Mouse (Mus musculus) megakaryocyte progenitor cell, adult 5-6 weeks (primary cell): Measurements from ENCODE around the gene Cdsn. TPM values are rescaled to one million over a fixed set of nuclear protein-coding genes. Genes with fewer than 3 reads are reported as not detected.
A peak's percentile ranks its signal among the peaks of the same experiment; 100 is the strongest.

ENCODE experiments used
- ATAC-seq: replicated peaks from 2 replicates; pipeline ENCODE4 v1.8.0; 2016; ENCODE audit warnings: mild to moderate bottlenecking, moderate TSS enrichment, inconsistent platforms; ENCODE audit not compliant: poor library complexity
- total RNA-seq, 2 experiments: library from RNA; stranded (forward) in 1 of 2; stranded (reverse) in 1 of 2; fragments of 157-497, 149-512 nt in 1 of 2; fragments of 200-1000 nt in 1 of 2; gene quantifications; 2 replicates each; pipeline versions ENCODE4 v1.2.3 to v1.2.4; 2015 to 2017

The Cdsn gene
- total RNA-seq, 2 experiments from 2014 or later = not detected

GRCm38 (mm10) chr17:35532901-35533300 lies 19.0 kb upstream of the Cdsn start, which contains the start of gene Psors1c2:
Gene Psors1c2 (plus strand): TSS chr17:35533201.
- no peak for ATAC-seq

- peak; percentile 87 for ATAC-seq
Observed at GRCm38 (mm10) chr17:35534343-35534742, 17.6 kb upstream of the Cdsn start.

DNA sequence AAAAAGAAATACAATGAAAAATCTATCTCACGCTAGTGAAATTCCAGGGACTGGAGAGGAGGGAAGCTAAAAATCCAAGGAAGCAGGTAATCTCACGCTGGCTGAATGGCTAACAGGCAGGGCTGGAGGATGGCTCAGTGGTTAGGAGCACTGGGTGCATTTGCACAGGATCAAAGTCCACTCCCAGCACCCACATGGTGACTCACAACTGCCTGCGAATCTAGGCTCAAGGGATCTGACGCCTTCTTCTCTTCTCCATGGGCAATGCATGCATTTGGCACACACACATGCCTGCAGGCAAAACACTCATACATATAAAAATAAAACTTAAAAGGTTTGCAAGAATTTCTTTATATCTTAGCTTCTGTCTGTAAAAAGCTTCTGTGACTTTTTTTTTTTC lies 14.5 kb upstream of the Cdsn start:
- no peak for ATAC-seq

GRCm38 (mm10) chr17:35538476-35538875 lies 13.5 kb upstream of the Cdsn start:
- ATAC-seq = no peak

DNA sequence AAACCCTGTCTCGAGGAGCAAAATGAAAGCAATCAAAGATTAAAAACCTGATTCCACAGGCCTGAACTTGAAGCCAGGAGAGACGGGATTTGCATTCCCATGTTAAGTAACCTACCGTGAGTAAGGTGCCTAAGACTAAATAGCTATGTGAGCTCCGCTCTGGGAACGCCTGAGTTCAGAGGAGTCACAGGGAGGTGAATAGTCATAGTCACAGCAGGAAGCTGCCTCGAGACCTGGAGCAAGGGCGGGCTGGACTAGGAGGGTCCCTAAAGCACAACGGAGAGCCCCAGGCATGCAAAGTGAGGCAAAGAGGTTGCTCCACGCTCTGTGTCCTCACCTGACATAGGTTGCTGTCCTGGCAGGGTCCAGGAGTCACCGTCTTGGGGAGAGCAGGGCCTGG lies 12.4 kb upstream of the Cdsn start:
- ATAC-seq = no peak

DNA sequence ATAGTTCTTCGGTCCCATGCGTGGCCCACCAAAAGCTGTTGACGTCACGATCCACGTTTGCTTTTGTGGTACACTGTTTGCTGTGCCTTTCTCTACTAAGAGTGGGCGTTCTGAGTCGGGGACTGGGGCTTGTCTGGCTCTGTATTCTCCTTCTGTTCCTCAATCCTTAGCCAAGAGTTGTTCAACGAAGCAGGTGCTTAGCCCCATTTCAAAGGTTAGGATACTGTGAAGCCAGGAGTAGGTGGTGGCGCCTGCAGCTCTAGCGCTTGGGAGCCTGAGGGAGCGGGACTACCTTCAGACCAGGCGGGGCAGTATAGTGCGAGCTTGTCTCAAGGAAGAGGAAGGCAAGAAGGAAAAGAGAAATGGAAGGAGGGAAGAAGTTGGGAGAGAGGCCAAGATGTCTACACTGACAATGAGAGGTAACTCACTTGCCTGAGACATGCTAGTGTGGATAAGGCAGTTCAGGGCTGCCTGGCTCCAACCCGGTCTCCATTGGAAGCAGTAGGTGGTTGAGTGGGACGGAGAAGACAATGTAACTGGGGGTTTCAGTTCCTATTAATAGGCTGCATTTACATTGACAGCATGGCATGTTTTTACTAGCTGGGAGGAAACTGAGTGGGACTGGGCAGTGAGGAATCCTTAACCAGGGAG lies 9.0 kb upstream of the Cdsn start:
- 0 out of 2 replicates have a peak, but pooled peaks have one; percentile 11 for ATAC-seq

GRCm38 (mm10) chr17:35543412-35543861 lies 8.5 kb upstream of the Cdsn start:
- ATAC-seq = no peak

DNA sequence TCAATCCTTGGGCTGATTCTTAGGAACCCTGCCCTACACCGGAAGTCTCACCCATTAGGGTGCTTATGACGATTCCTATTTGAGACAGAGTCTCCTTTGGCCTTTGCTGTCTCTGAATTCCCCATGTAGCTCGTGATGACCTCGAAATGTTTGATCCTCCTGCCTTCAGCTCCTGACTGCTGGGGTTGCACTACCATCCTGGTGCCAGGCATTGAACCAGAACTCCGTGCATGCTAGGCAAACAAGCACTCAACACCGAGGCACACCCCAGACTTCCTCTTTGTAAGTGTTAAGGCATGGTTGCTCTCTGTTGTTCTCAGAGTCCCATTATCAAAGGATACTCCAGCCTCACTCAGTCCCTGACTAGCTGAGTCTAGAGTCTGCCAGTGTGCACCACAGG lies 7.9 kb upstream of the Cdsn start:
- no peak for ATAC-seq

GRCm38 (mm10) chr17:35544680-35545079 lies 7.2 kb upstream of the Cdsn start:
- ATAC-seq = peak; percentile 64

DNA sequence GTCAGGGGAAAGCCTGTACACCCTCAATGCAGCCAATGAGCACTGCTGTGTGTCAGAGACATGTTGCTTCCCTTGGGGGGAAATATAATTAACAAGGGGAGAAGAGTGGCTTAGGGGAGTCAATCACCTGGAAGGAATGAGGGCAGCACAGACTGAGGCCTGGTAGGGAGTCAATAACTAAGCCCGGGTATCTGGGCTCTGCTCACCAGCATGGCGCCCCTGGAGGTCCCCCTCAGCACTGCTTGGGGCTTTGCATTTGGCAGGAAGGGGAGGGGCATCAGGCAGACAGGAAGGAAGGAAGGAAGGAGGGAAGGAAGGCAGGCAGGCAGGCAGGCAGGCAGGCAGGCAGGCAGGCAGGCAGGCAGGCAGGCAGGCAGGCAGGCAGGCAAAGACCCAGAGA lies 4.5 kb upstream of the Cdsn start:
- no peak for ATAC-seq

DNA sequence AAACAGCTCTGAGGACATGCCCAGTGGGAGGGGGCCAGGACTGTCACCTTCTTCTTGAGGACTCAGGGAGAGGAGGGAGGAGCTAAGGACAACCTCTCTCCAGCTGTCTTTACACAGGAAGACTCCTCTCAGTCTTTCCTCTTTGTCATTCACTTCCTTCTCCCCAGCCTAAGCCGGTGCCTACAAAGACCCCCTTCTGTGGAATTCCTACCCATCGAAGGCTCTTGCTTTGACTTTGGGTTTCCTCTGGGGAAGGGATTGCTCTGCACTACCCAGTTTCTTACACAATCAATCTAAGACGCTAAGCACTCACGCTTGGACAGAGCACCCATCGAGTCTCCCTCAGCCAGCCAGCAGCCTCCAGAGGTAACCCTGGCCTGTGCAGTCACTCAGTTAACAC lies 3.3 kb upstream of the Cdsn start:
- no peak for ATAC-seq

DNA sequence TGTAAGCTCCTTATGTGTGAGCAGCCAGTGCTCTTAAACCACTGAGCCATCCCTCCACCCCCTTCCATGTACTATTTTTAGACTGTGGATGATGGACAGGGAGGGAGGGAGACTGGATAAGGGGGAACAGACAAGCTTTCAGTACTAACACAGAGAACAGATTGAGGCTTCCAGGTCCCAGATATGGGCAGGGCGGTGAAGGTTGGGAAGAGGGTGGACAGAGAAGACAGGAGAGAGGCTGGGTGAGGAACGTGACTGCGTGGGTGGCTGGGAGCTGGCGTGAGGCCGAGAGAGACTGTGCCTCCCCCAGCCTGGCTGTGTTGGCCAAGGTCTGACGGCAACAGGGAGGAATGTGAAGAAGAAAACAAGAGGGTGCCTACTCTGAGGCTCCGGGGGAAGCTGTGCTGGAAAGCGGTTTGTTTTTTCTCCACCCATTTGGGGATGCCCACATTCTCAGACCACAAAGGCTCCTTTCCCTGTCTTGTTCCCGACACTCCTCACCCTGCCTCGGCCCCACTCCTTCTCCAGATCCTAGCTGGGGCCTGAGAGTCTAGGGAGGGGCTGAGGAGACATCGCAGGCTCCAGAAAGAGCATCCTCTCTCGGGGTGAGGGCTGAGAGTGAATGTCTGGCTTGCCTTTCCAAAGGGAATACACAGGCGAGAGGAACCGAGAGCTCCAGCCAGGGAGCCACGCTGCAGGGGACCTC lies 2.3 kb upstream of the Cdsn start:
- no peak for ATAC-seq

DNA sequence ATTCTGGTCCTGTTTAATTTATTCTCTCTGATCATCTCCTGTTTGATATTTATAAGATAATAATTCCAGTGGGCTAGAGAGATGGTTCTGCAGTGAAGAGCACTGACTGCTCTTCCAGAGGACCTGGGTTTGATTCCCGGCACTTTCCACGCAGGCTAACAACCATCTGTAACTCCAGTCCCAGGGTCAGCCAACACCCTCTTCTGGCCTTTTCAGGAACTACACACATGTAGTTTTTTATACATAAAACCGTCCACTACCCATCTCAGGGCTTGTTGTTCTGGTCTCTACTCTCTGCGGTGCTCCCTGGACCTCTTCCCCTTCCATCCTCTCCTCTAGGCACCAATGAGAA lies 1.8 kb upstream of the Cdsn start:
- no peak for ATAC-seq

- no peak for ATAC-seq
Observed at GRCm38 (mm10) chr17:35550871-35551270, 1.1 kb upstream of the Cdsn start.

DNA sequence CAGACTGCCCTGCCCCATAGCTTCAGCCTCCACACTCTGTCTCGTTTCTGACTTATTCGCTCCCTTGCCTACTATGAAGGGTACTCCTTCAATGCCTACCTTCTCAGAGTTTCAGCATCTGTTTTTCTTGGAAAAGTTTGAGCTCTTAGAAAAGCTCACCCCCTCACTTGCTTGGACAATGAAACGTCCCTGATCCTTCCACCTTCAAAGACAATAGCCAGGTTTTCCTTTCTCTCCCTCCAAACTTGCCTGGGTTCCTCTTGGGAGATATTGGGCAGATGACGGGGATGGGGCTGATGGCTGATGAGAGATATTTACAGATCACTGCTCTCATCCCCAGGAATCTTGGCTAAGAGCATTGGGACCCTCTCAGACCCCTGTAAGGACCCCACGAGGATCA lies 2.4 kb downstream of the Cdsn start:
- no peak for ATAC-seq

DNA sequence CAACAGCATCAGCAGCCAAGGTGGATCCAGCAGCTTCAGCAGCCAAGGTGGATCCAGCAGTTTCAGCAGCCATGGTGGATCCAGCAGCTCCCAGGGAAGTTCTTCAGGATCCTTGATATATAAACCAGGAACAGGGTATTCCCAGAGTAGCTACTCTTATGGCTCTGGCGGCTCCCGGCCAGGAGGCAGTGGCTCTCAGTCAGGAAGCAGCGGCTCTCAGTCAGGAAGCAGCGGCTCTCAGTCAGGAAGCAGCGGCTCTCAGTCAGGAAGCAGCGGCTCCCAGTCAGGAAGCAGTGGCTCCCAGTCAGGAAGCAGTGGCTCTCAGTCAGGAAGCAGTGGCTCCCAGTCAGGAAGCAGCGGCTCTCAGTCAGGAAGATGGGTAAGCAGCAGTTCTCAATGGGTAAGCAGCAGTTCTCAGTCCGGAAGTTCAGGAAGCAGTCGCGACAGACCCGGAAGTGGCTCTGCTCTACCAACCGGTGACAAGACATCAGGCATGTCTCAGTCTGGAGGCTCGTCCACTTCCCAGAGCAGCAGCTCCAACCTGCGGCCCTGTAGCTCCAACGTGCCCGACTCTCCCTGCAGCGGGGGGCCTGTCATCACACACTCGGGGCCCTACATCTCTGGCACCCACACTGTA lies 3.0 kb downstream of the Cdsn start:
- ATAC-seq = no peak

GRCm38 (mm10) chr17:35556186-35556765 lies 4.3 kb downstream of the Cdsn start:
- no peak for ATAC-seq

GRCm38 (mm10) chr17:35556812-35557211 lies 4.9 kb downstream of the Cdsn start:
- ATAC-seq = peak; percentile 96

- ATAC-seq = no peak
Observed at GRCm38 (mm10) chr17:35557351-35557750, 5.4 kb downstream of the Cdsn start.

- ATAC-seq = no peak
Observed at GRCm38 (mm10) chr17:35558216-35558615, 6.3 kb downstream of the Cdsn start.

DNA sequence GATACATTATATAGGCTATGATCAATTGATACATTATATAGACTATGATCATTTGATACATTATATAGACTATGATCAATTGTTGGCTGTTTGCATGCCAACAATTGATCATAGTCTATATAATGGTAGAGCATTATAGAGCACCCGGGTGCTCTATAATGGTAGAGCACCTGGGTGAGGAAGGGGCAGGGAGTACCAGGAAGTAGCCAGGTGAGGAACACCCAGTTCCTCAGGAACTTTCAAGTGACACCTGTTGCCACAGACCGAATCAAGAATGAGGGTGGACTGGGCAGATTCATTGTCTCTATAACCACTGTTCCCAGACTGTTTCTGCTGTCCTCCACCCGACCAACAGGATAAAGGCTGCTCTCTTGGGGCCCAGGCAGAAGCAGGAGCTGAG lies 15.2 kb downstream of the Cdsn start, which contains the start of gene 2300002M23Rik:
Gene 2300002M23Rik, plus strand, starts transcription at position 301 of the 400 bp plus-strand sequence.
- ATAC-seq = no peak

- no peak for ATAC-seq
Observed at GRCm38 (mm10) chr17:35567767-35568166, 15.8 kb downstream of the Cdsn start.
